Mouse (Mus musculus) neural tube, embryonic 11.5 days (tissue): Measurements from ENCODE around the gene Cacng3. TPM values are rescaled to one million over a fixed set of nuclear protein-coding genes. Genes with fewer than 3 reads are reported as not detected.

Experiments
- ATAC-seq: fragments of 200-750 bp; cut with Nextera tagmentation; 2 replicates; pipeline ENCODE4 v1.8.0; 2017; ENCODE audit warnings: moderate number of reproducible peaks, mild to moderate bottlenecking, moderate TSS enrichment, moderate library complexity; ENCODE audit not compliant: insufficient read depth, low FRiP score, low TSS enrichment
- DNase-seq: peaks from one replicate; pipeline ENCODE4 v3.0.0-alpha.2; 2015; ENCODE audit warnings: low spot score
- H3K27ac ChIP-seq: fragments of 300-500 bp; sonication (generic); 2 replicates; pipeline ENCODE4 v1.5.1; 2014; ENCODE audit warnings: low read depth, mild to moderate bottlenecking, low read length
- H3K27me3 ChIP-seq: fragments of 300-500 bp; sonication (generic); 2 replicates; pipeline ENCODE4 v1.6.1; 2014; ENCODE audit warnings: mild to moderate bottlenecking, low read length, mixed read lengths; ENCODE audit not compliant: control insufficient read depth, insufficient read depth
- H3K36me3 ChIP-seq: fragments of 300-500 bp; sonication (generic); 2 replicates; pipeline ENCODE4 v1.6.1; 2014; ENCODE audit warnings: mild to moderate bottlenecking, low read length, moderate library complexity, mixed read lengths; ENCODE audit not compliant: control insufficient read depth, insufficient read depth
- H3K4me1 ChIP-seq: fragments of 300-500 bp; sonication (generic); 2 replicates; pipeline ENCODE4 v1.6.1; 2014; ENCODE audit warnings: low read length, mixed read lengths; ENCODE audit not compliant: control insufficient read depth, insufficient read depth
- H3K4me2 ChIP-seq: fragments of 300-500 bp; sonication (generic); 2 replicates; pipeline ENCODE4 v1.6.1; 2014; ENCODE audit warnings: low read depth, mild to moderate bottlenecking, moderate library complexity
- H3K4me3 ChIP-seq: fragments of 300-500 bp; sonication (generic); 2 replicates; pipeline ENCODE4 v1.5.1; 2014; ENCODE audit warnings: low read depth, low read length
- H3K9ac ChIP-seq: fragments of 300-500 bp; sonication (generic); 2 replicates; pipeline ENCODE4 v1.6.1; 2014; ENCODE audit warnings: mild to moderate bottlenecking, low read length
- H3K9me3 ChIP-seq: fragments of 300-500 bp; sonication (generic); 2 replicates; pipeline ENCODE4 v1.6.1; 2016; ENCODE audit warnings: low read length; ENCODE audit not compliant: control insufficient read depth
- WGBS: fragments of 180-500 bp; shearing (Covaris S2); extraction: QIAGEN DNeasy Blood & Tissue Kit; methylation state at CpG from one replicate; pipeline ENCODE4 v1.1.7; 2014; 5-methylcytosine and 5-hydroxymethylcytosine counted together
- polyA plus RNA-seq: library from polyadenylated mRNA; unstranded; fragments of >200 nt; fragmentation: Nextera tagmentation; extraction: Ambion mirVana; gene quantifications from 2 replicates; pipeline ENCODE4 v1.2.1, GENCODE M21; 2014

The Cacng3 gene
- polyA plus RNA-seq, 1 experiment from 2014 or later = 0.94 TPM

DNA sequence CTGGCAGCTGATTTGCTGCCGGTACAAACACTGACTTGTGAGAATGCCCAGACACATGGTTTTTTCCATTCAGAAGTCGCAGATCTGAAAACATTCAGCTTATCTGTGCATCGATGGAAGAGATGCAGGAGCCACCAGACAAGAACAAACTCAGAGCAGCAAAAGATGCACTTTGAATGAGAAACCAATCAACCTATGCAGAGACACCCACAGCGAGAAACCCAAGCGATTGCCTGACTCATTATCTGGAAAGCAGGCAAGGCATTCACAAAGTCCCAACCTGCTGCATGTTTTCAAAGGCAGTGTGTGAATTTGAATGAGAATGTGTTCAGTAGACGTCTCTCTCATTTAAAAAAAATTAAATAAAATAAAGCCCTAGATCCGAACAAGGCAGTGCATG lies 4.9 kb downstream of the Cacng3 start:
- H3K27me3 ChIP-seq = peaks cover 3% of the 10 kb centered on the region; the same call in 1 of the 2 replicates
- H3K4me2 ChIP-seq = no peak overlapping the region
- H3K36me3 ChIP-seq = no peaks in the 10 kb centered on the region
- 87% methylated on average over 7 of the region's 7 CpGs for WGBS
- no peak overlapping the region for H3K9ac ChIP-seq
- H3K4me1 ChIP-seq = no peaks in the 10 kb centered on the region
- no peaks in the 10 kb centered on the region for H3K9me3 ChIP-seq
- H3K4me3 ChIP-seq = no peak overlapping the region
- no peak overlapping the region for H3K27ac ChIP-seq
- DNase-seq (no peak), ATAC-seq (no peak)

GRCm38 (mm10) chr7:122701751-122702150 lies 31.5 kb downstream of the Cacng3 start:
- H3K9ac ChIP-seq = no peak overlapping the region
- WGBS = 85% methylated on average over 5 of the region's 5 CpGs
- no peak overlapping the region for H3K4me2 ChIP-seq
- DNase-seq = no peak
- H3K4me1 ChIP-seq = no peaks in the 10 kb centered on the region
- H3K4me3 ChIP-seq = no peak overlapping the region
- no peak overlapping the region for H3K27ac ChIP-seq
- no peaks in the 10 kb centered on the region for H3K36me3 ChIP-seq
- no peaks in the 10 kb centered on the region for H3K9me3 ChIP-seq
- H3K27me3 ChIP-seq = no peaks in the 10 kb centered on the region
- no peak for ATAC-seq

DNA sequence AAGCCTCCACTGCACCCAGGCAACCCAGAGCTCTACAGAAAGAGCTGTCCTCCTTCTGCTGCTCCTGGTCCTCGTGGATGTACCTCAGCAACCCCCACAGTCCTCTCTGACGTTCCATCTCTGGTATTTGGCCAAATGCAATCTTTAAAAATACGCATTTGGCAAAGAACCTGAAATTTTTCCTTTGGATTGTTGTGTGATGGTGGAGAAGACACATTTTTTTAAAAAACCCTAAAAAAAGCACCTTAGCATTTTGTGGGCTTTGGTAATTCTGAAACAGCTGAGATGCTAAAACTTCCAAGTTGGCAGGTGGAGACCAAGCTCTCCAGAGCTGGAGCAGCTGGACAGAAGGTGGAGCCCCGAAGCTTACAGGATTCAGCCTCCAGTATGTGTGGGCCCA lies 32.2 kb downstream of the Cacng3 start:
- Histone ChIP-seq H3K9ac (no peak overlapping the region), H3K27me3 (no peaks in the 10 kb centered on the region), H3K9me3 (no peaks in the 10 kb centered on the region), H3K36me3 (no peaks in the 10 kb centered on the region), H3K4me3 (no peak overlapping the region), H3K27ac (no peak overlapping the region), H3K4me1 (no peaks in the 10 kb centered on the region), H3K4me2 (no peak overlapping the region)
- WGBS = 89% methylated on average over 4 of the region's 4 CpGs
- DNase-seq (no peak), ATAC-seq (no peak)

- ATAC-seq (no peak), DNase-seq (no peak)
- H3K27me3 ChIP-seq = no peaks in the 10 kb centered on the region
- H3K27ac ChIP-seq = no peak overlapping the region
- 54% methylated on average over 5 of the region's 5 CpGs for WGBS
- no peaks in the 10 kb centered on the region for H3K36me3 ChIP-seq
- H3K4me3 ChIP-seq = no peak overlapping the region
- H3K9me3 ChIP-seq = no peaks in the 10 kb centered on the region
- no peak overlapping the region for H3K4me2 ChIP-seq
- no peak overlapping the region for H3K9ac ChIP-seq
- no peaks in the 10 kb centered on the region for H3K4me1 ChIP-seq
Measured at GRCm38 (mm10) chr7:122706736-122707135, 36.4 kb downstream of the Cacng3 start.

- 45% methylated on average over 3 of the region's 3 CpGs for WGBS
- no peak overlapping the region for H3K4me3 ChIP-seq
- no peak for DNase-seq
- H3K27me3 ChIP-seq = no peaks in the 10 kb centered on the region
- ATAC-seq = no peak
- no peaks in the 10 kb centered on the region for H3K36me3 ChIP-seq
- H3K27ac ChIP-seq = no peak overlapping the region
- H3K9ac ChIP-seq = no peak overlapping the region
- H3K4me2 ChIP-seq = no peak overlapping the region
- no peaks in the 10 kb centered on the region for H3K9me3 ChIP-seq
- H3K4me1 ChIP-seq = no peaks in the 10 kb centered on the region
Measured at GRCm38 (mm10) chr7:122716299-122716698, 46.0 kb downstream of the Cacng3 start.

GRCm38 (mm10) chr7:122718540-122718939 lies 48.2 kb downstream of the Cacng3 start:
- Histone ChIP-seq H3K4me1 (no peaks in the 10 kb centered on the region), H3K4me3 (no peak overlapping the region), H3K27me3 (no peaks in the 10 kb centered on the region), H3K4me2 (no peak overlapping the region), H3K27ac (no peak overlapping the region), H3K9me3 (no peaks in the 10 kb centered on the region), H3K36me3 (no peaks in the 10 kb centered on the region), H3K9ac (no peak overlapping the region)
- no peak for DNase-seq
- 93% methylated on average over 4 of the region's 4 CpGs for WGBS
- ATAC-seq = no peak

- no peak overlapping the region for H3K4me3 ChIP-seq
- H3K27ac ChIP-seq = no peak overlapping the region
- H3K4me2 ChIP-seq = no peak overlapping the region
- WGBS = 66% methylated on average over 5 of the region's 5 CpGs
- H3K27me3 ChIP-seq = no peaks in the 10 kb centered on the region
- no peaks in the 10 kb centered on the region for H3K4me1 ChIP-seq
- no peak overlapping the region for H3K9ac ChIP-seq
- H3K36me3 ChIP-seq = no peaks in the 10 kb centered on the region
- no peak for ATAC-seq
- no peaks in the 10 kb centered on the region for H3K9me3 ChIP-seq
- no peak for DNase-seq
Measured at GRCm38 (mm10) chr7:122723358-122723876, 53.1 kb downstream of the Cacng3 start.

DNA sequence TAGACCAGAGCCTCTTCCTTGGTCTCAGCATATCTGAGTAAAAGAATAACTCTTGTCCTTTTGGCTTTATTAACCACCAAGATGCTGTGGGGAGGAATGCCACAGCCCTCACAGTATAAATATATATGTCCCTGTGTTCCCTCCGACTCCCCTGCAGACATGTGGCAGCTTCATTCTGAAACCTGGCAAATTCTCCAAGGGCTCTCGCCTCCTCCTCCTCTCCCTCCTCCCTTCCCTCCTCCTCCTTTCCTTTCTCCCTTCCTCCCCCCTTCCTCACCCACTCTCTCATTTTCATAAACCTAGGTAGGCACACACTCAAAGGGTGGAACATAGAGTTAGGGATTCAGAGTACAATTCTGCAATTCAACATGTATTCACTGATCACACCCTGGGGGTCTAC lies 56.1 kb downstream of the Cacng3 start:
- Histone ChIP-seq H3K4me3 (no peak overlapping the region), H3K4me1 (no peaks in the 10 kb centered on the region), H3K9me3 (no peaks in the 10 kb centered on the region), H3K27me3 (no peaks in the 10 kb centered on the region), H3K9ac (no peak overlapping the region), H3K4me2 (no peak overlapping the region), H3K27ac (no peak overlapping the region), H3K36me3 (no peaks in the 10 kb centered on the region)
- DNase-seq (no peak), ATAC-seq (no peak)
- 78% methylated on average over 2 of the region's 2 CpGs for WGBS

DNA sequence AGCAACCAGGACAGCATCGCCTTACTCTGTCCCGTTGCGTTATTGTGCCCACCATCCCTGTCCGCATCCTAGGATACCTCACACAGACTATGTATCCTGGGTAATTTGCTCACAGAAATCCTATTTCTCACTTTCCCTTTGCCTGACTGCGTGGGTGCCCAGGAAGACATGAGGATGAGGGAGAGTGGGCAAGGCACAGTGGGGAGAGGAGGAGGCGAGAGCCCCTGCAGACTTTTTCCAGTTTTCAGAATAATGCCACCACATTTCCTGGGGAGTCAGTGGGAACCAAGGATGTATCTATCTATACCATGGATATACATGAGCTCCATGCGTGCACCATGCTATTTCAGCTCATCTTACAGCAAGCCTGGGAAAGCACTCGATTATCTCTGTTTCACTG lies 57.9 kb downstream of the Cacng3 start:
- Histone ChIP-seq H3K4me2 (no peak overlapping the region), H3K27me3 (no peaks in the 10 kb centered on the region), H3K4me1 (no peaks in the 10 kb centered on the region), H3K9me3 (no peaks in the 10 kb centered on the region), H3K9ac (no peak overlapping the region), H3K4me3 (no peak overlapping the region), H3K27ac (no peak overlapping the region), H3K36me3 (no peaks in the 10 kb centered on the region)
- WGBS = 93% methylated on average over 8 of the region's 8 CpGs
- ATAC-seq (no peak), DNase-seq (no peak)
